Mouse (Mus musculus) frontal cortex, postnatal 36 days (tissue): Measurements from ENCODE around the gene Catsper4.

Experiments
- DNase-seq, 2 experiments: peaks; one replicate each; pipeline ENCODE4 v3.0.0; 2022; ENCODE audit warnings: low spot score in 2 of 2

Catsper4 gene

GRCm38 (mm10) chr4:134181825-134182224 lies 45.4 kb downstream of the Catsper4 start:
- DNase-seq, result no peak

- no peak for DNase-seq
These were observed 46.1 kb downstream of the Catsper4 start for GRCm38 (mm10) chr4:134181112-134181511.

- DNase-seq, result peak in 1 of 2 experiments; percentile 34
These were observed 54.8 kb downstream of the Catsper4 start for GRCm38 (mm10) chr4:134172391-134172790.

GRCm38 (mm10) chr4:134166906-134167305 lies 60.3 kb downstream of the Catsper4 start:
- no peak for DNase-seq

GRCm38 (mm10) chr4:134165548-134166465 lies 61.4 kb downstream of the Catsper4 start:
- no peak for DNase-seq

- no peak for DNase-seq
These were observed 62.2 kb downstream of the Catsper4 start for GRCm38 (mm10) chr4:134165024-134165423.

- DNase-seq, result no peak
These were observed 62.6 kb downstream of the Catsper4 start for GRCm38 (mm10) chr4:134164591-134164990.
